Mouse (Mus musculus): ENCODE measurements around the gene Cdk2ap2. TPM values are rescaled to one million over a fixed set of nuclear protein-coding genes. Genes with fewer than 3 reads are reported as not detected.

Gene Cdk2ap2
- polyA plus RNA-seq, 1 experiment from 2014 or later = 73.6 TPM

DNA sequence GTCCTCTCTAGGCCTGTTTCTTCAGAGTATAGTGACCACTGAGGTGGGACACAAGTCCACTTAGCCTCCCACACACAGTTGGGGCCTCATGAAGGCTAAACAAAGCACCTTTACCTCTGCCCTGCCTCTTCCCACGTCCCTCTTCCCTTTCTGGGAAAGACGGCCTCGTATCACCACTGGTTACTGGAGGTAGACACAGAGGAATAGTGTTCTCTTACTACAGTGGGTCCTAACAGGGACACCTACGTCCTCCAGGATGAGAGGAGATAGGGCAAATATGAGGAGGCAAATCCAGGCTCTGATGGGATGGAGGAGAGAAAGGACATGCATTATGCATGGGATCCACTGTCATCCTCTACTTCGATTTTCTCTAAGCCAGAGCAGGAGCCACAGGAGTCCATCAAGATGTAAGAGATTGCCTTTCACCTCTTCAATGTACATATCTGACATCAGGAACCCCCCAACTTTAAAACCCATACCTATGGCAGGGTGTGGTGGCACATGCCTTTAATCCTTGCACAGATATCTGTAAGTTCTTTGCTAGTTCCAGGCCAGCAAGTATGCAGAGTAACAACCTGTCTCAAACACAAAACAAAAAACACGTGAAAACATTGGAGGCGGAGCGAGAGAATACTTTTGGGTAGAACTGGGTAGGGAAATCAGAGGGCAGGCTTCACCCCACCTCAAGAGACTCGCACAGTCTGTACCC, 51.0 kb downstream of the Cdk2ap2 start:
- H3K36me3 ChIP-seq = peaks cover 31% of the 10 kb centered on the region
- no peaks in the 10 kb centered on the region for H3K27me3 ChIP-seq (replicated peaks)
- H3K9me3 ChIP-seq = no peaks in the 10 kb centered on the region
- H3K4me1 ChIP-seq = peaks cover 17% of the 10 kb centered on the region
- 37% methylated on average over 9 of the region's 9 CpGs for WGBS
- H3K4me2 ChIP-seq (replicated peaks) = peak overlapping the region; percentile 72
- H3K27ac ChIP-seq = no peak overlapping the region
- peak overlapping the region; percentile 78 for H3K4me3 ChIP-seq
- peak; percentile 8; the same call in 1 of the 2 replicates for ATAC-seq (ENCODE audit: low FRiP score, low read depth)
- no peak overlapping the region for H3K9ac ChIP-seq

DNA sequence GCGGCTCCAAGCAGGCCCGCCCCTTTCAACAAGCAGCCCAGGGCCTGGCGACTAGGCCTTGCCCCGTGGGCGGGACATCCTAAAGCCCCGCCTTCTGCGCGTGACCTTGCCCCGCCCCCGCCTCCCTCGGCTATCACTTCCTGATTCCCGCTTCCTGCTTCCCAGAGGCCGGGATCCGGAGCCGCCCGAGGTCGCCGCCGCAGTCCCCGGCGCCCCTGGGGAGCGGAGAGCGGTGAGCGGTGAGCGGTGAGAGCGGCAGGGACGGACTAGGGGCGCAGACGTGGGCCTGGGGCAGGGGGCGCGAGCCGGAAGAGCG, 51.5 kb downstream of the Cdk2ap2 start, which contains the start of gene Coro1b:
Gene Coro1b (plus strand): TSS at position 129 of the 316 bp plus-strand sequence.
- peak within 1 kb of the TSS; percentile 78 for H3K4me3 ChIP-seq
- no peaks in the 10 kb centered on the region for H3K9me3 ChIP-seq
- H3K4me1 ChIP-seq = peaks cover 17% of the 10 kb centered on the region
- H3K27ac ChIP-seq = no peak within 1 kb of the TSS
- ATAC-seq (ENCODE audit: low FRiP score, low read depth) = peak; percentile 94
- WGBS = under 1% methylated on average over 33 of the region's 33 CpGs
- peaks cover 35% of the 10 kb centered on the region for H3K36me3 ChIP-seq
- peak within 1 kb of the TSS; percentile 83 for H3K9ac ChIP-seq
- no peaks in the 10 kb centered on the region for H3K27me3 ChIP-seq (replicated peaks)
- peak within 1 kb of the TSS; percentile 72 for H3K4me2 ChIP-seq (replicated peaks)

Other genes with a start within 250 kb of the Cdk2ap2 start
- 62.7 and 65.2 TPM in 2 replicates for gene Chka, start 245.4 kb upstream of the Cdk2ap2 start, polyA plus RNA-seq (2016; fragmentation: Nextera tagmentation; extraction: Ambion mirVana)
- 19.7 and 22.0 TPM in 2 replicates for gene Tcirg1, start 190.0 kb upstream of the Cdk2ap2 start, polyA plus RNA-seq (2016; fragmentation: Nextera tagmentation; extraction: Ambion mirVana)
- gene Ndufs8, start 184.4 kb upstream of the Cdk2ap2 start, polyA plus RNA-seq (2016; fragmentation: Nextera tagmentation; extraction: Ambion mirVana) = 226 and 234 TPM in 2 replicates
- gene Aldh3b1, start 167.4 kb upstream of the Cdk2ap2 start, polyA plus RNA-seq (2016; fragmentation: Nextera tagmentation; extraction: Ambion mirVana) = 0.84 and 0.87 TPM in 2 replicates
- gene Unc93b1, start 162.0 kb upstream of the Cdk2ap2 start, polyA plus RNA-seq (2016; fragmentation: Nextera tagmentation; extraction: Ambion mirVana) = 8.4 and 11.1 TPM in 2 replicates
- gene Aldh3b3, start 138.5 kb upstream of the Cdk2ap2 start, polyA plus RNA-seq (2016; fragmentation: Nextera tagmentation; extraction: Ambion mirVana) = not detected in 2 replicates
- 0.65 and 0.68 TPM in 2 replicates for gene Aldh3b2, start 124.9 kb upstream of the Cdk2ap2 start, polyA plus RNA-seq (2016; fragmentation: Nextera tagmentation; extraction: Ambion mirVana)
- 2.8 and 3.2 TPM in 2 replicates for gene Acy3, start 110.6 kb upstream of the Cdk2ap2 start, polyA plus RNA-seq (2016; fragmentation: Nextera tagmentation; extraction: Ambion mirVana)
- not detected in 2 replicates for gene Tbx10, start 104.4 kb upstream of the Cdk2ap2 start, polyA plus RNA-seq (2016; fragmentation: Nextera tagmentation; extraction: Ambion mirVana)
- gene Nudt8, start 96.6 kb upstream of the Cdk2ap2 start, polyA plus RNA-seq (2016; fragmentation: Nextera tagmentation; extraction: Ambion mirVana) = 20.6 and 22.8 TPM in 2 replicates
- gene Gm49405, start 96.6 kb upstream of the Cdk2ap2 start, polyA plus RNA-seq (2016; fragmentation: Nextera tagmentation; extraction: Ambion mirVana) = 4.3 TPM in 2 replicates
- 4.5 and 6.0 TPM in 2 replicates for gene Doc2g, start 93.9 kb upstream of the Cdk2ap2 start, polyA plus RNA-seq (2016; fragmentation: Nextera tagmentation; extraction: Ambion mirVana)
- gene Ndufv1, start 84.4 kb upstream of the Cdk2ap2 start, polyA plus RNA-seq (2016; fragmentation: Nextera tagmentation; extraction: Ambion mirVana) = 201 and 209 TPM in 2 replicates
- gene Gstp1, start 59.2 kb upstream of the Cdk2ap2 start, polyA plus RNA-seq (2016; fragmentation: Nextera tagmentation; extraction: Ambion mirVana) = 349 and 353 TPM in 2 replicates
- 1.8 and 2.8 TPM in 2 replicates for gene Gstp2, start 51.2 kb upstream of the Cdk2ap2 start, polyA plus RNA-seq (2016; fragmentation: Nextera tagmentation; extraction: Ambion mirVana)
- not detected in 2 replicates for gene Gstp3, start 37.6 kb upstream of the Cdk2ap2 start, polyA plus RNA-seq (2016; fragmentation: Nextera tagmentation; extraction: Ambion mirVana)
- gene Cabp2, start 15.6 kb upstream of the Cdk2ap2 start, polyA plus RNA-seq (2016; fragmentation: Nextera tagmentation; extraction: Ambion mirVana) = not detected in 2 replicates
- gene Pitpnm1, start 2.8 kb downstream of the Cdk2ap2 start, polyA plus RNA-seq (2016; fragmentation: Nextera tagmentation; extraction: Ambion mirVana) = 26.2 and 27.8 TPM in 2 replicates
- 67.3 and 69.4 TPM in 2 replicates for gene Aip, start 28.7 kb downstream of the Cdk2ap2 start, polyA plus RNA-seq (2016; fragmentation: Nextera tagmentation; extraction: Ambion mirVana)
- gene Gpr152, start 42.6 kb downstream of the Cdk2ap2 start, polyA plus RNA-seq (2016; fragmentation: Nextera tagmentation; extraction: Ambion mirVana) = not detected in 2 replicates
- gene Cabp4, start 46.9 kb downstream of the Cdk2ap2 start, polyA plus RNA-seq (2016; fragmentation: Nextera tagmentation; extraction: Ambion mirVana) = 0.13 and 0.19 TPM in 2 replicates
- 128 and 131 TPM in 2 replicates for gene Coro1b, start 51.4 kb downstream of the Cdk2ap2 start, polyA plus RNA-seq (2016; fragmentation: Nextera tagmentation; extraction: Ambion mirVana)
- gene Ptprcap, start 56.4 kb downstream of the Cdk2ap2 start, polyA plus RNA-seq (2016; fragmentation: Nextera tagmentation; extraction: Ambion mirVana) = 0.92 and 0.94 TPM in 2 replicates
- gene Rps6kb2, start 66.2 kb downstream of the Cdk2ap2 start, polyA plus RNA-seq (2016; fragmentation: Nextera tagmentation; extraction: Ambion mirVana) = 62.3 and 71.7 TPM in 2 replicates
- 3.9 and 4.8 TPM in 2 replicates for gene Carns1, start 78.3 kb downstream of the Cdk2ap2 start, polyA plus RNA-seq (2016; fragmentation: Nextera tagmentation; extraction: Ambion mirVana)
- 1.1 and 1.4 TPM in 2 replicates for gene Tbc1d10c, start 94.1 kb downstream of the Cdk2ap2 start, polyA plus RNA-seq (2016; fragmentation: Nextera tagmentation; extraction: Ambion mirVana)
- 753 and 767 TPM in 2 replicates for gene Ppp1ca, start 94.9 kb downstream of the Cdk2ap2 start, polyA plus RNA-seq (2016; fragmentation: Nextera tagmentation; extraction: Ambion mirVana)
- 25.9 and 34.0 TPM in 2 replicates for gene Rad9a, start 104.5 kb downstream of the Cdk2ap2 start, polyA plus RNA-seq (2016; fragmentation: Nextera tagmentation; extraction: Ambion mirVana)
- gene Clcf1, start 117.1 kb downstream of the Cdk2ap2 start, polyA plus RNA-seq (2016; fragmentation: Nextera tagmentation; extraction: Ambion mirVana) = 0.87 and 0.95 TPM in 2 replicates
- not detected in 2 replicates for gene AC109138.7, start 117.2 kb downstream of the Cdk2ap2 start, polyA plus RNA-seq (2016; fragmentation: Nextera tagmentation; extraction: Ambion mirVana)
- 18.7 and 19.8 TPM in 2 replicates for gene Pold4, start 134.7 kb downstream of the Cdk2ap2 start, polyA plus RNA-seq (2016; fragmentation: Nextera tagmentation; extraction: Ambion mirVana)
- 5.9 and 7.0 TPM in 2 replicates for gene Ssh3, start 172.0 kb downstream of the Cdk2ap2 start, polyA plus RNA-seq (2016; fragmentation: Nextera tagmentation; extraction: Ambion mirVana)
- gene Ankrd13d, start 186.0 kb downstream of the Cdk2ap2 start, polyA plus RNA-seq (2016; fragmentation: Nextera tagmentation; extraction: Ambion mirVana) = 18.5 and 19.0 TPM in 2 replicates
- 19.7 and 21.2 TPM in 2 replicates for gene Grk2, start 209.0 kb downstream of the Cdk2ap2 start, polyA plus RNA-seq (2016; fragmentation: Nextera tagmentation; extraction: Ambion mirVana)